Mouse (Mus musculus): Measurements from ENCODE around the gene Dhx16.

- TF ChIP-seq CTCF (conservative IDR thresholded peaks at IDR 0.05; ENCODE audit: low read length) (no peak), POU5F1 (IDR thresholded peaks at IDR 0.05; ENCODE audit: borderline replicate concordance, low read length) (no peak), NANOG (IDR thresholded peaks at IDR 0.05; ENCODE audit: borderline replicate concordance, low read length) (no peak)
Observed at GRCm38 (mm10) chr17:35859371-35859770, 20.2 kb upstream of the Dhx16 start.
